Mouse (Mus musculus) retina, adult 2 months (tissue): ENCODE measurements around the gene Cacnb3.

ENCODE experiments used
- DNase-seq: peaks from one replicate; pipeline ENCODE4 v3.0.0-alpha.2; 2012; ENCODE audit warnings: low read depth, low spot score

Cacnb3 gene

GRCm38 (mm10) chr15:98609331-98610130 lies 21.1 kb upstream of the Cacnb3 start, which contains the start of gene Adcy6:
Adcy6 (minus strand) TSS chr15:98610076.
- DNase-seq: peak; percentile 59

DNA sequence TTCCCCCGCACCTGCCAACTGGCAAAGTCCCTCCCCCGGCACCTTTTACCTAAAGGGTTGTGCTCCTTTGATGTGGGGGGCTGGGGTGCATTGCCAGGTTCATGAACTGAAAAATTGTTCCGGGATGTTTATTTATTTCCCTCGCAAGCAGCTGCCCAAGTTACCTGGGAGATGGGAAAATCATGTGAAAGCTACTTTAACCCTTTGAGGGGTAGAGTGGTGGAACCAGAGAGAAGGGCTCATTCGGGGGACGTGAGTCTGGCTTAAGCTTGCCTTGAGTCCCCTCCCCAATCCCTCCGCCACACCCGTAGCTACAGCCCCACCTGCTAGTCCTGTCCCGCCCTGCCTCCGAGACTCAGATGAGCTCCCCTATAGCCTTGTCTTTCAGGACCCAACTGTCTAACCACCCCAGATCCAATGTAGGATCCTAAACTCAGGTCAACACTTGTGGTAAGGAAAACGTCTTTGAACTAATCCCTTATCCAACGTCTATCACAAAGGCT lies 20.5 kb upstream of the Cacnb3 start:
- no peak for DNase-seq

GRCm38 (mm10) chr15:98612229-98612628 lies 18.4 kb upstream of the Cacnb3 start:
- no peak for DNase-seq

- no peak for DNase-seq
Observed at GRCm38 (mm10) chr15:98614551-98614950, 16.1 kb upstream of the Cacnb3 start.

- DNase-seq: no peak
Observed at GRCm38 (mm10) chr15:98614971-98615370, 15.7 kb upstream of the Cacnb3 start.

GRCm38 (mm10) chr15:98615751-98616150 lies 14.9 kb upstream of the Cacnb3 start:
- DNase-seq: no peak

DNA sequence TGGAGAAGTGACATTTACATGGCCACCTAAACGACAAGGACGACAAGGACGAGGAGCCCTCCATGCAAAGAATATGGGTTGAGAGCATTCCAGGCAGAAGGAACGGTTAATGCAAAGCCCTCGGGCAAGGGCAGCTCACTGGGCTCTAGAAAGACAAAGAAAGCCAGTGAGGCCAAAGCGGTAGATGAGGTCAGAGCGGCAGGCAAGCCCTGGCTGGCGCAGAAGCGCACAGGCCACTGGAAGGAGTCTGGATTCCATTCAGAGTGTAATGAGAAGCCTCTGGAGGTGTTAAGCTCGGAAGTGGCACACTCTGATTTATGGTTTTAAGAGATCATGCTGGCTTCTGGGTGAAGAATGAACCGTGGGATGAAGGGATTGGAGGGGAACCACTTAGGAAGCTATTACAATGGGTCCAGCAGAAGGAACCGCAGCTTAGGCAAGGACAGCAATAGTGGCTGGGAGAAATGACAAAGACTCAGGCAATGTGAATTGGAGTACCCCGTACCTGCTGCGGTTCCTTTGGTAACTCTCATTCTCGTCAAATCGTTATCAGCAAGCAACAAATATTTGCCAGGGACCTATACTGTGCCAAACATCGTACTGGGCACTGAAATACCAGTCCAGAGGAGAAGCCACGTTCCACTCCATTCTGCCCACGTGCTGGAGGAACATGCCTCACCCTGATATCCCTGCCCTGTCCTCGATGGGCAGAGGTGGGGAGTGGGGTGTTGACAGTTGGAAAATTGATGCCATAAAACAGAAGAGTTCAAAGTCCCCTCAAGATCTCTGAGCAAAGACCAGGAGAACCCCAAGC lies 14.1 kb upstream of the Cacnb3 start:
- DNase-seq: no peak

- DNase-seq: peak; percentile 64
Observed at GRCm38 (mm10) chr15:98617176-98617537, 13.5 kb upstream of the Cacnb3 start.

DNA sequence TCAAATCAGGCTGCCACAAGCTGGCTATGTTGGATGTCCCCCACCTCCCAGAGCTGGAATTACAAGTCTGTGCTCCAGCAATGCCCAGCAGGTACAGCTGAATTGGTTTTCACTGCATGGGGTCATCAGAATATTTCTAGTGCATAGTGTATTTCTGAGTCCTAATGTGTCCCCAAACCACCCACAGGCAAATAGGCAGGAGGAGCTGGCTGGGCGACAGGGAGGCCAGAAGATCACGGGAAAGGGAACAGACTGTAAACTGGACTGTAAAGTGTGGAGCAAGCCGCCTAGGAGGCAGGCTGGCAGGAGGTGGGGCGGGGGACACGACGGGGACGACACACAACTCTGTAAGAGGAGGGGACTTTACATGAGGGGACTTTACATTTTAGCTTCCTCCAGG lies 8.4 kb upstream of the Cacnb3 start:
- no peak for DNase-seq

DNA sequence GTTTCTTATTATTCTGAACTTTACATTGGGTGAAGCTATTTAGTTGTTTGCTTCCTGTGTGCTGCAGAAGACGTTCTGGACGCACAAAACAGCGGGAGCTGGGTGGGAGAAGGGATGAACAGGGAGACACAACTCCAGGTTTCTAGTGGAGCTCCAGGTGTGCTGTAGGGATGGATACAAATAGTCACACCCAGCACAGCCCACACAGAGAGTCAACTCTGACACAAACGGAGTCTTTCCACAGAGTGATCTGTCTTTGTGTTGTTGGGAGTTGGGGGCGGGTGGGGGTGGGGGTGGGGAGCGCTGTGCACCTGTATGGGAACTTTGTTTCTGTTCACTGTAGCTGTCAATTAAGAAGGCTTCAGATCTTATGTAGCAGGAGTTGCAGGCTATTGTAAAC lies 7.9 kb upstream of the Cacnb3 start:
- no peak for DNase-seq

DNA sequence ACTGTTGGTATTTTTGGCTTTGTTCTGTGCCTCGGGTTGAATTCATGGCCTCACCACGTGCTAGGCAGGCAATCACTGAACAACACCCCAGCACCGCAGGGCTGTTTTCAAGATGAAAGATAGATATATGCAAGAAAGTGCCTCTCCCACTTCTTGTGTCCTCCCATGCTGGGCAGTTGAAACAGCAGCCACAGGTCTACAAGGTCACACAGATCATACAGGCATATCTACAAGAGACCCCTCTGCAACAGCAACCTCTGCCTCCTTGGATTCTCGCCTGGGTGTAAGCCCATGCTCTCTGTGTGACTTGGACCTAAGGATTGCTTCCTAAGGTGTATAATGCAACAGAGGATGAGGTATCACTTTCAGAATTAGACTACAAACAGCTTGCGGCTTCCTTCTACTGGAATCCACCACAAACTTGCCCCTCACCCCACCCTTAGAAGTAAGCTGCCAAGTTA lies 7.2 kb upstream of the Cacnb3 start:
- DNase-seq: no peak

- DNase-seq: no peak
Observed at GRCm38 (mm10) chr15:98626078-98626477, 4.6 kb upstream of the Cacnb3 start.

DNA sequence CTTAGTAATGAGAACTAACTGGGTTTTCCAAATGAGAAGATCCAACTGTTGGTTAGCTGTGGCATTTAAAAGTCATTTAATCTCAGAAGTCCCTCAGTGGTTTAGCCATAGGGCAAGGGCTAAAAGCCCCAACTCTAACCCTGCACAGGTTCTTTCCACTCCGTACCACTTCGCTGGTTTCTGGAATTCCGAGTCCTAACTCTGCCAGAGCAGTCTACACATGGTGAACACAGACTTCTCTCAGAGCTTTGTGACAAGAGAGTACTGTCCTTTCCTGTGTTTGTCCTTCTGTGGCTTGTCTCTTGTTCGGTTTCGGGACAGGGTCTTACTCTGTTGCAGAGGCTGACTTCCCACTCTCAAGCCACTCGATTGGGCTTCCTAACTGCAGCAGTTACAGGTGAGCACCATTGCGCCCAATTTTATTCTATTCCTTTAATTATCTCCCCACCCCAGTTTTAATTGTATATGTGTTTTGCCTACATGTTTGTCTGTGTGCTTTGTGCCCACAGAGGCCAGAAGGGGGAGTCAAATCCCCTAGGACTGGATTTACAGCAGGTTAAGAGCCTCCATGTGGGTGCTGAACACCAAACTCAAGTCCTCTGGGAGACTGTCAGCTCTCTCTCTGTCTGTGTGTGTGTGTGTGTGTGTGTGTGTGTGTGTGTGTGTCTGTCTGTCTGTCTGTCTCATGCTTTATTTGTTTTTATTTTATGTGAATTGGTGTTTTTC lies 4.0 kb upstream of the Cacnb3 start:
- no peak for DNase-seq

DNA sequence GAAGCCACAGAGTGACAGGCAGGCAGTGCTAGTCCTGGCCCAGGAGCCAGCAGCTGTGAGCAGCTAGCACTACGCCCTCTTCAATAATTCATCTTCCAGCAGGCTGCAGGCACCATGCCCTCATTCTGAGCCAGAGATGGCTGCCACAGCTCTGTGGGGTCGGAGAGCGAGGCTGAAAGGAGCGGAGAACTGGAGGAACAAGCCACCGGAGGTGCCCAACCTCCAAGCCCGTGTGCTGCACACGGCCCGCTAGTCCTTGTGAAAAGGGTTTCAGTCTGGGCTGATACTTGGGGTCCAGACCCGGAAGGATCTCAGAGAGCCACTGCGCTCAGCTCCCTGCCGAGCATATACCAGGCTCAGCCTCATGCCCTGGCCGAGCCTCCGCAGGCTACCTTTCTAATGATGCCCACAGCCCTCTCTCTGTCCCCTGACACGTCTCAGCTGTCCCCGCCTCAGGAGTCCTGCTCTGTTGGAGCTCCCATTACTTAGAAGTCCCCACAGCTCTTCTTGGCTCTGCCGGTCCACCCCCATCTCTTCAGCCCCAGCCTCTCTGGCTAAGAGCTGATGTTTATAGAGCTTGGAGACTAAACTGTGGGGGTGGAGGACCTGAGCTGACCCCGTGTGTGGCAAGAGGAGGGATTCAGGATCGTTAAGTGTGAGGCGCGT lies 1.9 kb upstream of the Cacnb3 start:
- no peak for DNase-seq

DNA sequence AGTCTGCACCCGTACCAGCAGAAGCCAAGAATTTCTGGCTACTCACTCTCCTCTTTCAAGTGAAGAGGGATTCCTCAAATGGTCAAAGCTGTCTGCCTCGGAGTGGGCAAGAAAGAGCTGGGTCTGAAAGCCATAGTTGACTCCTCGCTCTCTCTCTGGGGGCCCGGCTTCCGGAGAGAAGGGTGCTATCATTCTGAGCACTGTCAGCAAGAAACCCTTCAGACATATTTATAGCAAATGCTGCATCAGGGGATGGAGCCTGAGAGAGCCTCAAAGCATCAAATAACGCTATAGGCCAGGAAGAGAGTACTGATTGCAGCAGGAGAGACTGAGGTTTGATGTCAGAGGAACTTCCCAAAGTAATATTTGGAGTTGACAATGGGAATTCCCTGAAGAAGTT lies 1.2 kb upstream of the Cacnb3 start:
- DNase-seq: no peak

GRCm38 (mm10) chr15:98631493-98631892 lies 853 bp downstream of the Cacnb3 start:
- DNase-seq: no peak

- DNase-seq: no peak
Observed at GRCm38 (mm10) chr15:98632107-98632744, 1.6 kb downstream of the Cacnb3 start.

DNA sequence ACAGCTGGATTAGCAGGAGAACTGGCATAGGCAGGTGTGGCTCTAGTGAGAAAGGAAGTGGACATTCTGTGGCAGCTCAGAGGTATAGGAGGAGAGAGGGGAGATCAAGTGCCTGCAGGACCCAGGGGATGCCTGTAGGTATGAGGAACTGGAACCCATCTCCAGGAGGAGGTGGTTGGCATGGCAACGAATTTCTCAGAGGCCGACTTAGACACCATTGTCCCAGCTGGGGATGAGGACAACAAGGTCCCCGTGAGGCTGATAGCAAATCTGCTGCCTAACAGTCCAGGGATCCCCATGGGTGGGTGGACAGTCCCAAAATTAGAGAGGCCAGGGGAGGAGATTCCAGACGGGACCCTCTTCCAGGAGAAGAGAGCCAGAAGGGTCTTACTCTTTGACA lies 2.3 kb downstream of the Cacnb3 start:
- no peak for DNase-seq

- no peak for DNase-seq
Observed at GRCm38 (mm10) chr15:98633822-98634470, 3.3 kb downstream of the Cacnb3 start.

- DNase-seq: no peak
Observed at GRCm38 (mm10) chr15:98634541-98635081, 4.0 kb downstream of the Cacnb3 start.
